Mouse (Mus musculus) stomach, embryonic 16.5 days (tissue): Measurements from ENCODE around the gene Aldh1b1. TPM values are rescaled to one million over a fixed set of nuclear protein-coding genes. Genes with fewer than 3 reads are reported as not detected.

Experiments
- ATAC-seq: fragments of 200-750 bp; cut with Nextera tagmentation; 2 replicates; pipeline ENCODE4 v1.8.0; 2017; ENCODE audit warnings: moderate number of reproducible peaks, moderate TSS enrichment; ENCODE audit not compliant: insufficient read depth, low FRiP score
- H3K27ac ChIP-seq: fragments of 300-500 bp; sonication (generic); 2 replicates; pipeline ENCODE4 v1.5.1; 2014; ENCODE audit warnings: low read length
- H3K27me3 ChIP-seq: fragments of 300-500 bp; sonication (generic); 2 replicates; pipeline ENCODE4 v1.6.1; 2014; ENCODE audit warnings: low read length, control low read depth, mixed read lengths; ENCODE audit not compliant: control insufficient read depth, insufficient read depth
- H3K36me3 ChIP-seq: fragments of 300-500 bp; sonication (generic); 2 replicates; pipeline ENCODE4 v1.6.1; 2014; ENCODE audit warnings: low read length; ENCODE audit not compliant: control insufficient read depth, insufficient read depth
- H3K4me1 ChIP-seq: fragments of 300-500 bp; sonication (generic); 2 replicates; pipeline ENCODE4 v1.6.1; 2014; ENCODE audit warnings: low read length, control low read depth, mixed read lengths; ENCODE audit not compliant: control insufficient read depth, insufficient read depth
- H3K4me2 ChIP-seq: fragments of 300-500 bp; sonication (generic); 2 replicates; pipeline ENCODE4 v1.6.1; 2014; ENCODE audit warnings: low read depth, low read length, mixed read lengths
- H3K4me3 ChIP-seq: fragments of 300-500 bp; sonication (generic); replicated peaks from 2 replicates; pipeline ENCODE4 v1.5.1; 2014; ENCODE audit warnings: mild to moderate bottlenecking, low read length
- H3K9ac ChIP-seq: fragments of 300-500 bp; sonication (generic); 2 replicates; pipeline ENCODE4 v1.6.1; 2014; ENCODE audit warnings: low read length
- H3K9me3 ChIP-seq: fragments of 300-500 bp; sonication (generic); replicated peaks from 2 replicates; pipeline ENCODE4 v1.6.1; 2016; ENCODE audit warnings: low read length, control low read depth; ENCODE audit not compliant: control insufficient read depth
- WGBS: fragments of 180-500 bp; shearing (Covaris S2); extraction: QIAGEN DNeasy Blood & Tissue Kit; methylation state at CpG from one replicate; pipeline ENCODE4 v1.1.7; 2014; 5-methylcytosine and 5-hydroxymethylcytosine counted together
- polyA plus RNA-seq: library from polyadenylated mRNA; unstranded; fragments of >200 nt; fragmentation: Nextera tagmentation; extraction: Ambion mirVana; gene quantifications from 2 replicates; pipeline ENCODE4 v1.2.1, GENCODE M21; 2015

The Aldh1b1 gene
- polyA plus RNA-seq, 1 experiment from 2014 or later, result 95.3 TPM

DNA sequence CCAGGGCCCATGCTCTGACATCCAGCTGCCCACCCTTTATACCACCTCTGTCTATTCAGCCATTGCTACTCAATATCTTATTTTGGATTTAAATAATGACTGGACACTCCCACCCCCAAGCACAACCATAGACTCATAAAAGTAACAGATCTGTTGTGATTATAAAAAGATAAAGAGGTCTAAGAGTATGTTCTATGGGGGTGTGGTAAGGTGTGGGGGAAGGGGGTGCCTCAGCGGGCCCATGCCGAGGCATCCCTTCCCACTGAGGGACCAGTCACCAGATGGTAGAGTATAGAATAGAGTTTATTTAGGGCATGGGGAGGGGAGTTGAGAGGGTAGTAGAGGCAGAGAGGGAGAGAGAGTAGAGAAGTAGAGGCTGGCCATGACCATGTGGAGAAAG lies 8.8 kb upstream of the Aldh1b1 start:
- Histone ChIP-seq H3K9ac (no peak overlapping the region), H3K9me3 (no peaks in the 10 kb centered on the region), H3K4me1 (no peaks in the 10 kb centered on the region), H3K36me3 (no peaks in the 10 kb centered on the region), H3K4me2 (no peak overlapping the region), H3K27me3 (no peaks in the 10 kb centered on the region), H3K4me3 (no peak overlapping the region), H3K27ac (no peak overlapping the region)
- ATAC-seq, result 0 out of 2 replicates have a peak, but pooled peaks have one; percentile 11
- 73% methylated on average over 2 of the region's 2 CpGs for WGBS

DNA sequence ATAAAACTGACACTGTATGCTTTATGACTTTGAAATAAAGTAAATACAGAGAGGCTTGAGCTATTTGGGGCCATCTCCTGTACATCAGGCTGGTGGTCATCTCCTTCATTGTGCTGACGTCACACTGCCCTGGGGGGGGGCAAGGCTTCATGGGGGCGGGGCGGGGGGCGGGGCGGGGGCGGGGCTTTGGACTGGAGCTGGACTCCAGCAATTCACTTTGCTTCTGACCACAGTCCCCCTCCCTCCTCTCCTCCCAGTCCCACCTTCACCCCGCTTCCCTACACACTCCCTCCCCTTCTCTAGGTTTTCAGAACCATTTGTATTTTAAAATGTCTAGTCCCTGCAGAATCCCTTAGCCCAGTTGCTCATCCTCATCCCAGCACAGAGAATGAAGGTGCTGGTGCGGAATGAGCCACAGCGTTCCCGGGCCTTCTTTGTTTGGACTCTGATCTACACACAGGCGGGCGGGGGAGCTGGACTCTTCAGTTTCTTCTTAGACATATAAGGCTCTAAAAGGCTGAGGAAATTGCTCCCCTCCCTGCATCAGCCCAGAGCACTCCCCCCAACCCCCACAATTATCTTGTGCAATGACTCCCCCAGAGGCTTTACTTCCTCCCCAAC lies 3.5 kb upstream of the Aldh1b1 start:
- H3K36me3 ChIP-seq, result no peaks in the 10 kb centered on the region
- peak overlapping the region; percentile 67 for H3K4me2 ChIP-seq
- H3K9me3 ChIP-seq, result no peaks in the 10 kb centered on the region
- WGBS, result 3% methylated on average over 12 of the region's 12 CpGs
- no peaks in the 10 kb centered on the region for H3K27me3 ChIP-seq
- peak overlapping the region; percentile 58 for H3K9ac ChIP-seq
- H3K27ac ChIP-seq, result peak overlapping the region; percentile 86
- peak overlapping the region; percentile 39 for H3K4me3 ChIP-seq
- peaks cover 17% of the 10 kb centered on the region for H3K4me1 ChIP-seq
- peak; percentile 69 for ATAC-seq

DNA sequence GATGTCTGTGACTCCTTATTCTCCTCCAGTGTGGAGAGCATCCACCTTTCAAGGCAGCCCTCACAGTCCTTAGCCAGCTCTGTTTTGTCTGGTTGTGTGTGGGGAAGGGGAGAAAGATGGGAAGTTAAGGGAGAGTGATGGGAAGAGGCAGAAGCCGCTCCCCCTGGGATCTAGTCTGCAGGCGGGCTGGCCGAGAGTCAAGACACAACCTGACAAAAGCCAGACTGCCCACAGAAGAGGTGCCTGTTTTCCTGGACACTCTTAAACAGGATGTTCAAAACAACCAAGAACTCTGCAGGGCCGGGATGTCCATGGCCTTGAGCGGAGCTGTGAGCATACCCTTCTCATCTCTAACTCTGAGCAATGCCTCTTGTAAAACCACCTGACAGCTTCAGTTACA lies 2.1 kb upstream of the Aldh1b1 start:
- no peak for ATAC-seq
- peaks cover 17% of the 10 kb centered on the region for H3K4me1 ChIP-seq
- peak overlapping the region; percentile 69 for H3K27ac ChIP-seq
- WGBS, result 46% methylated on average over 5 of the region's 5 CpGs
- no peaks in the 10 kb centered on the region for H3K9me3 ChIP-seq
- H3K4me2 ChIP-seq, result no peak overlapping the region
- no peaks in the 10 kb centered on the region for H3K36me3 ChIP-seq
- H3K4me3 ChIP-seq, result no peak overlapping the region
- H3K27me3 ChIP-seq, result no peaks in the 10 kb centered on the region
- no peak overlapping the region for H3K9ac ChIP-seq

DNA sequence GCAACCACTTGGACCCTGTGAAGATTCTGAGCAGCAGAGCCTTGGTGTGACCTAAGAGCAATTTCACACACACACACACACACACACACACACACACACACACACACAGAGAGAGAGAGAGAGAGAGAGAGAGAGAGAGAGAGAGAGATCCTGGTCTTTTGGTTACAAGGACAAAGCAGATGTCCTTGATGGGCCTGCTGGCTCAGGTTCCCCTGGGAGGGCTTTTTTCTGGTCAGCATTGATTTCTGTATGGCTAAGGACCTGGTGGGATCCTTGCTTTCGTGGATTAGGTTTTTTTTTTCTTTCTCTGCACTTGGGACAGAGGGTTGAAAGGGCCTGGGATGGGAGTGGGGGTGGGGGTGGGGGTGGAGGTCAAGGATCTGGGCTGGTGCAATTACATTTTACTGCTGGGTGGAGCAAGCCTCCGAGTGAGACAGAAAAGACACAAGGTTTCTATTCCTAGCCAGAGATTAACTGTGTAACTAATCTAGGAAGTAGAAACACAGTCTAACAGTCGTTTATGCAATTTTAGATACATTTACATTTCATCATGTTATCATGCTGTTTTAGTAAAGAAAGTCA lies 1.2 kb downstream of the Aldh1b1 start:
- H3K9ac ChIP-seq, result no peak overlapping the region
- H3K4me1 ChIP-seq, result peaks cover 17% of the 10 kb centered on the region
- H3K27me3 ChIP-seq, result no peaks in the 10 kb centered on the region
- ATAC-seq, result no peak
- H3K36me3 ChIP-seq, result peaks cover 7% of the 10 kb centered on the region; the same call in 1 of the 2 replicates
- H3K4me2 ChIP-seq, result peak overlapping the region; percentile 12
- 0 out of 2 replicates have a peak overlapping the region, but pooled peaks have one; percentile 42 for H3K27ac ChIP-seq
- no peaks in the 10 kb centered on the region for H3K9me3 ChIP-seq
- H3K4me3 ChIP-seq, result no peak overlapping the region
- 29% methylated on average over 3 of the region's 3 CpGs for WGBS

DNA sequence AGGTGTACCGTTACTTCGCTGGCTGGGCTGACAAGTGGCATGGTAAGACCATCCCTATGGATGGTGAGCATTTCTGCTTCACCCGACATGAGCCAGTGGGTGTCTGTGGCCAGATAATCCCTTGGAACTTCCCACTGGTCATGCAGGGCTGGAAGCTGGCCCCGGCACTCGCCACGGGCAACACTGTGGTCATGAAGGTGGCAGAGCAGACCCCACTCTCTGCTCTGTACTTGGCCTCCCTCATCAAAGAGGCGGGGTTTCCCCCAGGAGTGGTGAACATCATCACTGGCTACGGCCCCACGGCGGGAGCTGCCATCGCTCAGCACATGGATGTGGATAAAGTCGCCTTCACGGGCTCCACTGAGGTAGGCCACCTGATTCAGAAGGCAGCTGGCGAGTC lies 4.1 kb downstream of the Aldh1b1 start:
- WGBS, result 95% methylated on average over 14 of the region's 14 CpGs
- no peak overlapping the region for H3K9ac ChIP-seq
- no peaks in the 10 kb centered on the region for H3K27me3 ChIP-seq
- H3K4me2 ChIP-seq, result no peak overlapping the region
- no peak overlapping the region for H3K27ac ChIP-seq
- no peaks in the 10 kb centered on the region for H3K9me3 ChIP-seq
- ATAC-seq, result no peak
- H3K4me3 ChIP-seq, result no peak overlapping the region
- no peaks in the 10 kb centered on the region for H3K4me1 ChIP-seq
- peaks cover 7% of the 10 kb centered on the region; the same call in 1 of the 2 replicates for H3K36me3 ChIP-seq

DNA sequence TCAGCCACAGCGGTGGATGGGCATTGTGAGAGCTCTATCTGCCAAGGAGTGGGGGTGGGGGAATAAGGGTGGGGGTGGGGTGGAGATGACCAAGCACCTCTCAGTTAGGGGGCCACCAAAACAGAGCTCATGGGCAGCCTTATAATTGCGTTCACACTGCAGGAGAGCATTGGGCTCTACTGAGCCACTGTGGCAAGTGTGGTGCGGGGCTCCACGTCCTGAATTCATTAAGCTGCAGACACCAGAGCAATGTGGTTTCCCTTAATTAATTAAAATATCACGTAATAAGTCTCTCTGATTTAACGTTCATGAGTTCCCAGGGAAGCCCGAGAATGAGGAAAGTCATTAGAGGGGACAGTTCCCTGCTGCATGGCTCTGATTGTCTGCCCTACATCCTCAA lies 9.2 kb downstream of the Aldh1b1 start:
- 59% methylated on average over 7 of the region's 7 CpGs for WGBS
- peaks cover 4% of the 10 kb centered on the region; the same call in 1 of the 2 replicates for H3K36me3 ChIP-seq
- no peak overlapping the region for H3K9ac ChIP-seq
- no peaks in the 10 kb centered on the region for H3K4me1 ChIP-seq
- no peaks in the 10 kb centered on the region for H3K27me3 ChIP-seq
- no peak for ATAC-seq
- H3K4me2 ChIP-seq, result no peak overlapping the region
- H3K27ac ChIP-seq, result no peak overlapping the region
- no peaks in the 10 kb centered on the region for H3K9me3 ChIP-seq
- H3K4me3 ChIP-seq, result no peak overlapping the region

DNA sequence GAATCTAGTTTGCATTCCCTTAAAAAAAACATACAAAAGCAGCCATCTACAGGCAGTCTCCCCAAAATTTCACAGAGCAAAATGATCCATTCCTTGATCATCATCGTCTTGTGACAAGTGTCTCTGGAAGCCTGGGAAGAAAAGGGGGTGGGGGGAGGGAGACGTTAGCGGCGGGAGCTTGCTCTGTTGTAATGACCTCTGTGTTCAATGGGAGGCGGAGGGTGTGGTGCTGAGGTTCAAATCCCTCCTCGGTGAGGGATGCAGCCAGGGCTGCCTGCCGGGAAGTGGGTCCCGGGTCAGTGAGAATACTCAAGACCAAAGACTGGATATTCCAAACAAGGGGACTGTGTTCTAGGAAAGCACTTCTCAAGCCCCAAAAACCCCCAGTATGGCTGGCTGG lies 12.4 kb downstream of the Aldh1b1 start:
- no peak overlapping the region for H3K4me3 ChIP-seq
- no peak overlapping the region for H3K27ac ChIP-seq
- H3K4me1 ChIP-seq, result no peaks in the 10 kb centered on the region
- H3K27me3 ChIP-seq, result no peaks in the 10 kb centered on the region
- no peaks in the 10 kb centered on the region for H3K36me3 ChIP-seq
- WGBS, result 29% methylated on average over 8 of the region's 8 CpGs
- no peak for ATAC-seq
- H3K4me2 ChIP-seq, result no peak overlapping the region
- no peaks in the 10 kb centered on the region for H3K9me3 ChIP-seq
- H3K9ac ChIP-seq, result no peak overlapping the region

DNA sequence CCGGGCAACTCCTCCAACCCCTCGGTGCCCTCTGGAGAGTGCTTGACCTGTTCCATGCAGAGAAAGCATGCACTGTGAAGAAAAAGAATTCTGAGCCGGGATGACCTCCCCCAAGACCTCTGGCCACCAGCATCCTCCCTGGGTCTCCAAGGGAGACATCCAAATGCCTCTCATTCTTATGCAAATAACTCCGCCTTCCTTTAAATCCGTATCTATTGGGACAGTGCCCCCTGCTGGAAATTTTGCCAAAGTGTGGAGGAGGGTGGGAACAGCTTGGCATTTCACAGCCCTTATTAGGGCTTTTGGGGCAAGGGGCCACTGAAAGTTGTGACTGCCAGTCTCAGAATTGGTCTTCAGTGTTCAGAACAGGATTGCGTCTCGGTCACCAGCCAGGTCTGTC lies 16.7 kb downstream of the Aldh1b1 start:
- no peak for ATAC-seq
- H3K4me2 ChIP-seq, result no peak overlapping the region
- peaks cover 14% of the 10 kb centered on the region for H3K4me1 ChIP-seq
- no peak overlapping the region for H3K9ac ChIP-seq
- no peak overlapping the region for H3K4me3 ChIP-seq
- H3K27me3 ChIP-seq, result no peaks in the 10 kb centered on the region; the same call in 1 of the 2 replicates
- H3K9me3 ChIP-seq, result no peaks in the 10 kb centered on the region
- 43% methylated on average over 7 of the region's 7 CpGs for WGBS
- H3K27ac ChIP-seq, result no peak overlapping the region
- no peaks in the 10 kb centered on the region for H3K36me3 ChIP-seq

DNA sequence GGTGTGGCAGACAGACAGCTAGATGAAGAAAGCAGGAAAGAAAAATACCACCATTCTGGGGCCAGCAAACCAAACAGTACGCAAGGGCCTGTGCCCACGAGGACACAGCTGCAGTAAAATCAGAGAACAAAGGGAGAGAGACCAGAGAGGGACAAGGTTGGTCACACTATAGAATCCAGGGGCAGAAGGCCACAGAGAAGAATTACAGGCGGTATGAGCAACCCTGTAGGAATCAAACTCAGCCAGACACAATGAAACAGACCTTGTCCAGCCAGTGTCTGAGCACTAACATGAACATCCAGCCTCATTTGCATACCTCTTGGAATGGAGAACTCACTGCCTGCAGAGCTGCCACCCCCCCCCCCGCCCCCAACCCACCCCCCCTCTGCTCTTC lies 20.0 kb downstream of the Aldh1b1 start:
- H3K27ac ChIP-seq, result peak overlapping the region; percentile 49

More for the DNA sequence above, 20.0 kb downstream of the Aldh1b1 start:
- ATAC-seq, result no peak
- H3K9ac ChIP-seq, result peak overlapping the region; percentile 54; the same call in 1 of the 2 replicates
- peak overlapping the region; percentile 33 for H3K4me3 ChIP-seq
- no peaks in the 10 kb centered on the region for H3K9me3 ChIP-seq
- H3K27me3 ChIP-seq, result peaks cover 5% of the 10 kb centered on the region
- peaks cover 14% of the 10 kb centered on the region for H3K4me1 ChIP-seq
- WGBS, result 38% methylated on average over 4 of the region's 4 CpGs
- H3K36me3 ChIP-seq, result no peaks in the 10 kb centered on the region
- peak overlapping the region; percentile 68 for H3K4me2 ChIP-seq
